ENCODE assay signal across 21 mouse cellular contexts in genomic region chr15:10707109-10707508, GRCm38 (mm10). TPM values are rescaled to one million over a fixed set of nuclear protein-coding genes. Genes with fewer than 3 reads are reported as not detected.
"Had no signal": no experiment of that assay in that cellular context is flagged by ENCODE, and none has a peak within 500 bp of the region (broad histone marks: within the 10 kb centered on the region; RNA-seq: fewer than 3 reads in every experiment).

No protein-coding gene starts in this region.

- H3K36me3 ChIP-seq: midbrain, embryonic 15.5 days had no signal

- H3K9me3 ChIP-seq: kidney, embryonic 15.5 days; limb, embryonic 15.5 days; midbrain, embryonic 12.5 days; midbrain, embryonic 15.5 days; neural tube, embryonic 13.5 days had no signal

- H3K9ac ChIP-seq: kidney, embryonic 15.5 days; limb, embryonic 12.5 days; limb, embryonic 15.5 days; liver, embryonic 14.5 days; liver, postnatal 0 days; lung, embryonic 14.5 days; midbrain, embryonic 12.5 days; midbrain, embryonic 15.5 days; neural tube, embryonic 13.5 days had no signal

- ATAC-seq: liver, postnatal 0 days; midbrain, embryonic 15.5 days had no signal

- DNase-seq: kidney, adult 11 months; kidney, adult 8-10 months; kidney, postnatal 10 days; kidney, postnatal 36 days; layer of hippocampus, postnatal 36 days; left cerebral cortex, postnatal 4 days; liver, postnatal 0 days; lung, embryonic 14.5 days; lung, postnatal 14 days; lung, postnatal 4 days; thymus, postnatal 25 days had no signal

- H3K4me2 ChIP-seq: kidney, embryonic 15.5 days; limb, embryonic 12.5 days; limb, embryonic 15.5 days; liver, embryonic 11.5 days; lung, embryonic 14.5 days; midbrain, embryonic 12.5 days; midbrain, embryonic 15.5 days; neural tube, embryonic 13.5 days had no signal

- H3K27me3 ChIP-seq: kidney, embryonic 15.5 days; limb, embryonic 12.5 days; limb, embryonic 15.5 days; midbrain, embryonic 12.5 days; midbrain, embryonic 15.5 days; neural tube, embryonic 13.5 days had no signal

- H3K27ac ChIP-seq: kidney, embryonic 15.5 days; limb, embryonic 15.5 days; liver, embryonic 14.5 days; midbrain, embryonic 12.5 days; midbrain, embryonic 15.5 days had no signal

- H3K4me3 ChIP-seq: kidney, embryonic 15.5 days; limb, embryonic 12.5 days; limb, embryonic 15.5 days; midbrain, embryonic 12.5 days; midbrain, embryonic 15.5 days; myocyte; neural tube, embryonic 13.5 days had no signal

RNA-seq across cellular contexts. Expression of gene Rai14, which starts 7.3 kb away (rescaled TPM):
- total RNA-seq: neutrophil, adult 5-6 weeks had no signal
